Mouse (Mus musculus): ENCODE data around the gene Dync1h1.

DNA sequence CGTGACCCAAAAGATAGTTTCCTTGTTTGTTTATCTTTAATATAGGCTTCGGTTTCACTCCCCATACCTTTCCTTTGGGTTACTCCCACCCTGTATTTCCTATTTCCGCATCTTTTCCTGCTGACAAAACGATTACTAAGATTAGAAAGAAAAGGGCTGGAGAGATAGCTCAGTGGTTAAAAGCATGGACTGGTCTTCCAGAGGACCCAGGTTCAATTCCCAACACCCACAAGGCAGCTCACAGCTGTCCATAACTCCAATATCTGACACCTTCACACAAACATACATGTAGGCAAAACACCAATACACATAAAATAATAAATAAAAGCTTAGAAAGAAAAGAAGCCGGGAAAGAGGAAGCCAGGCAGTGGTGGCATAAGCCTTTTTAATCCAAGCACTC, 96.2 kb downstream of the Dync1h1 start:
- TF ChIP-seq CTCF (IDR thresholded peaks at IDR 0.05; ENCODE audit: low read depth) (no peak), EP300 (IDR thresholded peaks at IDR 0.05; ENCODE audit: low read depth) (no peak)

Measured in liver, embryonic 14.5 days (tissue).